Comparison of ENCODE assay signal across 8 mouse cellular contexts in genomic region chr4:62727541-62728303, GRCm38 (mm10).
DNase-seq lines count a peak whose midpoint lies in the region; TF ChIP-seq lines count a peak whose summit lies in the region.

No protein-coding gene starts in this region.

- peak; percentile 36 to 53 for DNase-seq in left cerebral cortex, adult 2 months (ENCODE audit: extremely low spot score in 1 of 2, low spot score in 2 of 2)
- DNase-seq in left cerebral cortex, postnatal 4 days, result no peak
- DNase-seq in brain, adult 2 months (ENCODE audit: low read depth, low spot score), result peak; percentile 69
- peak; percentile 73 for DNase-seq in gastrocnemius, adult 8-10 months (ENCODE audit: low spot score in 2 of 2)
- no peak for DNase-seq in cerebellum, adult 18-20 months
- no peak for DNase-seq in natural killer cell, adult 2 months (ENCODE audit: low spot score in 2 of 2)
- no peak for DNase-seq in cerebellum, adult 9-10 months

- H3ac ChIP-seq in myocyte (ENCODE audit: control insufficient read depth, insufficient read length), result no peak overlapping the region

- peak overlapping the region; percentile 1; the same call in 1 of the 2 replicates for H3K27ac ChIP-seq in left cerebral cortex, adult 2 months

- no peaks in the 10 kb centered on the region for H3K79me2 ChIP-seq in myocyte (ENCODE audit: control insufficient read depth, insufficient read depth)

- H3K36me3 ChIP-seq in myocyte (ENCODE audit: control insufficient read depth, insufficient read depth), result no peaks in the 10 kb centered on the region

- H3K4me2 ChIP-seq in myocyte (ENCODE audit: low read depth), result peak overlapping the region; percentile 13

- H3K27me3 ChIP-seq in myocyte (ENCODE audit: control insufficient read depth, insufficient read depth, insufficient read length), result no peaks in the 10 kb centered on the region

- intact Hi-C loops in left cerebral cortex, adult 2 months (cut with DNase I), result no loop called here
- intact Hi-C loops in left cerebral cortex, postnatal 4 days (cut with DNase I), result no loop called here

- no peak overlapping the region for H3K4me3 ChIP-seq in left cerebral cortex, adult 2 months
- H3K4me3 ChIP-seq in myocyte, result no peak overlapping the region

- no peak for TF ChIP-seq POLR2A in myocyte (IDR thresholded peaks at IDR 0.05; ENCODE audit: insufficient read length, low read depth)

- peak; percentile 25; the same call in 1 of the 2 replicates for TF ChIP-seq CTCF in left cerebral cortex, adult 2 months (IDR thresholded peaks at IDR 0.05)

TF ChIP-seq in myocyte, 11 proteins besides CTCF, POLR2A, EP300 and RAD21:
- no peak for TF ChIP-seq CEBPB (IDR thresholded peaks at IDR 0.05; ENCODE audit: insufficient read depth, poor library complexity, severe bottlenecking)
- TF ChIP-seq MYOD1 (IDR thresholded peaks at IDR 0.05; ENCODE audit: control insufficient read depth in 1 of 3, insufficient read length in 2 of 3, low read depth in 2 of 3), result peak in 1 of 3 experiments; percentile 10
- TF ChIP-seq MYOG (IDR thresholded peaks at IDR 0.05; ENCODE audit: control insufficient read depth in 1 of 3, insufficient read depth in 1 of 3, insufficient read length in 2 of 3, low read depth in 2 of 3), result peak in 1 of 3 experiments; percentile 30

Comparison
In these comparisons a context has a peak if more than half of its experiments do, and no peak if none do; other contexts are left out.
1. DNase-seq: peak in left cerebral cortex, adult 2 months (2 of 2), brain, adult 2 months (single experiment) and gastrocnemius, adult 8-10 months (2 of 2); none in left cerebral cortex, postnatal 4 days (single experiment), cerebellum, adult 18-20 months (0 of 2), natural killer cell, adult 2 months (0 of 2) and cerebellum, adult 9-10 months (single experiment).